Mouse (Mus musculus): Measurements from ENCODE around the gene D5Ertd579e. TPM values are rescaled to one million over a fixed set of nuclear protein-coding genes. Genes with fewer than 3 reads are reported as not detected.
A peak's percentile ranks its signal among the peaks of the same experiment; 100 is the strongest.

D5Ertd579e gene
- polyA plus RNA-seq, 1 experiment from 2014 or later = 27.4 TPM

GRCm38 (mm10) chr5:36719135-36719534 lies 23.3 kb upstream of the D5Ertd579e start:
- no peak for ATAC-seq
- Histone ChIP-seq H3K4me1 (no peaks in the 10 kb centered on the region), H3K27me3 (no peaks in the 10 kb centered on the region), H3K27ac (no peak overlapping the region), H3K36me3 (ENCODE audit: poor library complexity, severe bottlenecking) (no peaks in the 10 kb centered on the region), H3K9ac (no peak overlapping the region), H3K9me3 (replicated peaks) (no peaks in the 10 kb centered on the region), H3K4me2 (no peak overlapping the region), H3K4me3 (no peak overlapping the region)
- WGBS = 83% methylated on average over 5 of the region's 5 CpGs

DNA sequence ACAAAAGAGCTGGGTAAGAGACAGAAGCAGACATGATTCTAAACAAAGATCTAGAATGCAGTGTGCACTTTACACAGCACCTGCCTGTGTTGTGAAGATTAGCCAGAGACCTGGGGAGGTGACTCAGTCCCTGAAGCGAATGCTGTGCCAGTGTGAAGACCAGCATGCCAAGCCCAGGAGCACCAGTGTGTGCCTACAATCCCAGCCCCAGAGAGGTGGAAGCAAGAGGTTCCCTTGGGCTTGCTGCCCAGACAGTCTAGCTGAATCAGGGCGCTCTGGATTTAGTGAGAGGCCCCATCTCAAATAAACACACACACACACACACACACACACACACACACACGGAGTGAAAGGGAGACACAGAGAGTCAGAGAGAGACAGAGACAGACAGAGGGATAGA lies 22.1 kb upstream of the D5Ertd579e start:
- no peak for ATAC-seq
- no peaks in the 10 kb centered on the region for H3K36me3 ChIP-seq (ENCODE audit: poor library complexity, severe bottlenecking)
- H3K9ac ChIP-seq = no peak overlapping the region
- no peak overlapping the region for H3K4me3 ChIP-seq
- no peaks in the 10 kb centered on the region for H3K27me3 ChIP-seq
- no peak overlapping the region for H3K27ac ChIP-seq
- H3K4me1 ChIP-seq = peaks cover 6% of the 10 kb centered on the region
- 87% methylated on average over 3 of the region's 3 CpGs for WGBS
- H3K4me2 ChIP-seq = no peak overlapping the region
- H3K9me3 ChIP-seq (replicated peaks) = no peaks in the 10 kb centered on the region

GRCm38 (mm10) chr5:36716816-36717215 lies 21.0 kb upstream of the D5Ertd579e start:
- Histone ChIP-seq H3K27me3 (no peaks in the 10 kb centered on the region), H3K36me3 (ENCODE audit: poor library complexity, severe bottlenecking) (no peaks in the 10 kb centered on the region), H3K4me2 (no peak overlapping the region), H3K27ac (no peak overlapping the region), H3K4me3 (no peak overlapping the region), H3K9me3 (replicated peaks) (no peaks in the 10 kb centered on the region), H3K4me1 (peaks cover 16% of the 10 kb centered on the region), H3K9ac (no peak overlapping the region)
- ATAC-seq = no peak
- 68% methylated on average over 2 of the region's 2 CpGs for WGBS

DNA sequence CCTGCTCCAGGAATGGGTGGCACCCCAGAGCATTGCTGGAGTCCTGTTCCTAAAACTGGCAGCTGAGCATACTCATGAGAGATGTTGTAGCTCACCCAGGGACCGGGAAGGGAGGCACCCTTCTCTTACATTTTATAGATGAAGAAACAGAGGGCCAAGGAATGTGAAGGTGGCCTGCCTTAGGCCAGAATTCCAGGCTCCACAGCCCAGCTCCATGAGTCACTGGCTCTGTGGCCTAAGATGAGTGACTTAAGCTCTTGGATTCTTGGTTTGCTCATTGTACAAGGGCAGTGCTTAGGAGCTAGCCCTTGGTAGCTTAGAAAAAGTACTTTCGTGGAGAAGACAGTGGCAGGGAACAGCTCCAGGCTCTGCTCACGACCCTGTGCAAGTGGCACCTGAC lies 19.0 kb upstream of the D5Ertd579e start:
- Histone ChIP-seq H3K4me3 (no peak overlapping the region), H3K27me3 (no peaks in the 10 kb centered on the region), H3K4me1 (peaks cover 17% of the 10 kb centered on the region), H3K4me2 (no peak overlapping the region), H3K27ac (no peak overlapping the region), H3K36me3 (ENCODE audit: poor library complexity, severe bottlenecking) (no peaks in the 10 kb centered on the region), H3K9ac (no peak overlapping the region), H3K9me3 (replicated peaks) (no peaks in the 10 kb centered on the region)
- 79% methylated on average over 3 of the region's 3 CpGs for WGBS
- ATAC-seq = no peak

- no peak overlapping the region for H3K4me2 ChIP-seq
- WGBS = 88% methylated on average over 6 of the region's 6 CpGs
- ATAC-seq = no peak
- no peak overlapping the region for H3K9ac ChIP-seq
- H3K4me1 ChIP-seq = peaks cover 17% of the 10 kb centered on the region
- H3K27me3 ChIP-seq = no peaks in the 10 kb centered on the region
- no peaks in the 10 kb centered on the region for H3K9me3 ChIP-seq (replicated peaks)
- no peak overlapping the region for H3K4me3 ChIP-seq
- no peak overlapping the region for H3K27ac ChIP-seq
- no peaks in the 10 kb centered on the region for H3K36me3 ChIP-seq (ENCODE audit: poor library complexity, severe bottlenecking)
Measured at GRCm38 (mm10) chr5:36713693-36714092, 17.9 kb upstream of the D5Ertd579e start.

DNA sequence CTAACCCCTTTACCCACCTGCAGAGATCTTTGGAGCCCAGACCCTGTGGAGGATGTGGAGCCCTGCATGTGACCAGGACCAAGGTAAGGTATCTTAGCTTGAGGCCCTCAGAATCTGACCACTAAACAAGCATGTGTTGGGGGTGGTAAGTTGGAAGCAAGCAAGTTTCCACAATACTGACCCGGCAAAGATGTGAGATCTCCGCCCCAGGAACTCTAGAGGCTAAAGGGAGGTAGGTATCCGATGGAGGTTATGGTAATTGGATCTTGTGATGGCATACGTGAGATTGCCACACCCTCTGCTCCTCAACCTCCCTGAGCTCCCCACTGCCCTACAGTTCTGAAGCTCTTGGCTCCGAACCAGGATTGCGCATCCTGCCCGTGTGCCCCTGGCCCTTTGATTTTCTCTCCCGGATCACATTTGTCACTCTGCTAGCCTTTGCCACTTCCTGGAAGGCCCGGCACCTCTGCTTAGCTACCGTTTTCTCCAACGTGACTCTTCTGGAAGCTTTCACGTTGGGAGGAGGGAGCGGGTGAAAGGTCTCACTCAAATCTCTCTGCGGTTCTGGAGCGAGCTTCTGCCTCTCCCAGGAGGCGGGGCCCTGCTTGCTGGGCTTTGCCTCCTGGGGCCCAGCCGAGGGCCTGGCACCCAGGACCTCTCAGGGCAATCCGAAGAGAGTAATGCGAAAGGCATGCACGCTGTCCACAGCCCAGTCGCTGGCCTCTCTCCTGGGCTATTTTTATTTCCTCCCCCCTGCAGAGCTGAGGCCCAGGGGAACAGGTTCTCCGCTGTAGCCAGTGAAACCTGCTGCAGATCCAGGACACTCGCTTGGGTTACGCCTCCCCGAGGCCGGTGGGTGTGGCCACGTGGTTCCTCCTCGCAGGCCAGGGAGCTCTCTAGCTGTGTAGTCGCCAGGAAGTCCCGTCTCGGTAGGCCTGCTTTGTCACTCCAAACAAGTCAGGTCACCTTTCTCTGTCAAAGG lies 17.0 kb upstream of the D5Ertd579e start:
- Histone ChIP-seq H3K4me3 (peak overlapping the region; percentile 31), H3K27ac (no peak overlapping the region), H3K4me1 (peaks cover 17% of the 10 kb centered on the region), H3K36me3 (ENCODE audit: poor library complexity, severe bottlenecking) (no peaks in the 10 kb centered on the region), H3K9me3 (replicated peaks) (no peaks in the 10 kb centered on the region), H3K27me3 (no peaks in the 10 kb centered on the region), H3K4me2 (peak overlapping the region; percentile 61), H3K9ac (peak overlapping the region; percentile 45)
- peak; percentile 51; the same call in 1 of the 2 replicates for ATAC-seq
- 8% methylated on average over 31 of the region's 31 CpGs for WGBS

- no peaks in the 10 kb centered on the region for H3K27me3 ChIP-seq
- peaks cover 17% of the 10 kb centered on the region for H3K4me1 ChIP-seq
- 0 out of 2 replicates have a peak overlapping the region, but pooled peaks have one; percentile 10 for H3K4me2 ChIP-seq
- no peaks in the 10 kb centered on the region for H3K9me3 ChIP-seq (replicated peaks)
- 52% methylated on average over 5 of the region's 5 CpGs for WGBS
- no peak for ATAC-seq
- no peak overlapping the region for H3K27ac ChIP-seq
- no peak overlapping the region for H3K4me3 ChIP-seq
- no peaks in the 10 kb centered on the region for H3K36me3 ChIP-seq (ENCODE audit: poor library complexity, severe bottlenecking)
- peak overlapping the region; percentile 45; the same call in 1 of the 2 replicates for H3K9ac ChIP-seq
Measured at GRCm38 (mm10) chr5:36711863-36712262, 16.0 kb upstream of the D5Ertd579e start.

DNA sequence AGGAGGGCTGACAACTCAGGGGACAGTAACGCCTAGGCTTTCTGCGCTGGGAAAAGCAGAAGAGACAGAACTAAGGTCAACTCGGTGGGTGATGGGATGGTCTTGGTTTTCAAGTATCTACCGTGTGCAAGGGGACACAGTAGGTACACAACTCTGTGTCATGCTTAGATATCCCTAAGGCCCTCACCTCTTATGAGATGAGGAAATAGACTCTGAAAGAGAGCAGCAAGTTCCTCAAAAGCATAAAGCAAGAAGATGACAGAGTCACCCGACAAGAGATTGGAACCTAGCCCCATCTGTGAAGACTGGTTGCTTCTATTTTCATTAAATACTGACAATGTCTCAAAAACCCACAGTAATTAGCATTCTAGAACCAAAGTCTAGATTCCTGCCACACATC lies 10.0 kb upstream of the D5Ertd579e start:
- H3K4me3 ChIP-seq = no peak overlapping the region
- no peaks in the 10 kb centered on the region for H3K36me3 ChIP-seq (ENCODE audit: poor library complexity, severe bottlenecking)
- ATAC-seq = no peak
- H3K4me1 ChIP-seq = no peaks in the 10 kb centered on the region
- H3K4me2 ChIP-seq = no peak overlapping the region
- H3K27ac ChIP-seq = no peak overlapping the region
- H3K27me3 ChIP-seq = no peaks in the 10 kb centered on the region
- 80% methylated on average over 5 of the region's 5 CpGs for WGBS
- H3K9me3 ChIP-seq (replicated peaks) = no peaks in the 10 kb centered on the region
- no peak overlapping the region for H3K9ac ChIP-seq

- H3K4me2 ChIP-seq = no peak overlapping the region
- no peak overlapping the region for H3K4me3 ChIP-seq
- H3K9ac ChIP-seq = no peak overlapping the region
- no peaks in the 10 kb centered on the region for H3K4me1 ChIP-seq
- H3K36me3 ChIP-seq (ENCODE audit: poor library complexity, severe bottlenecking) = no peaks in the 10 kb centered on the region
- no peaks in the 10 kb centered on the region for H3K9me3 ChIP-seq (replicated peaks)
- WGBS = 82% methylated on average over 5 of the region's 5 CpGs
- H3K27me3 ChIP-seq = no peaks in the 10 kb centered on the region
- H3K27ac ChIP-seq = no peak overlapping the region
- no peak for ATAC-seq
Measured at GRCm38 (mm10) chr5:36705390-36705789, 9.6 kb upstream of the D5Ertd579e start.

GRCm38 (mm10) chr5:36704684-36705083 lies 8.9 kb upstream of the D5Ertd579e start:
- Histone ChIP-seq H3K4me2 (no peak overlapping the region), H3K4me3 (no peak overlapping the region), H3K4me1 (no peaks in the 10 kb centered on the region), H3K36me3 (ENCODE audit: poor library complexity, severe bottlenecking) (no peaks in the 10 kb centered on the region), H3K27me3 (no peaks in the 10 kb centered on the region), H3K9me3 (replicated peaks) (no peaks in the 10 kb centered on the region), H3K27ac (no peak overlapping the region), H3K9ac (no peak overlapping the region)
- no peak for ATAC-seq
- 82% methylated on average over 6 of the region's 6 CpGs for WGBS

DNA sequence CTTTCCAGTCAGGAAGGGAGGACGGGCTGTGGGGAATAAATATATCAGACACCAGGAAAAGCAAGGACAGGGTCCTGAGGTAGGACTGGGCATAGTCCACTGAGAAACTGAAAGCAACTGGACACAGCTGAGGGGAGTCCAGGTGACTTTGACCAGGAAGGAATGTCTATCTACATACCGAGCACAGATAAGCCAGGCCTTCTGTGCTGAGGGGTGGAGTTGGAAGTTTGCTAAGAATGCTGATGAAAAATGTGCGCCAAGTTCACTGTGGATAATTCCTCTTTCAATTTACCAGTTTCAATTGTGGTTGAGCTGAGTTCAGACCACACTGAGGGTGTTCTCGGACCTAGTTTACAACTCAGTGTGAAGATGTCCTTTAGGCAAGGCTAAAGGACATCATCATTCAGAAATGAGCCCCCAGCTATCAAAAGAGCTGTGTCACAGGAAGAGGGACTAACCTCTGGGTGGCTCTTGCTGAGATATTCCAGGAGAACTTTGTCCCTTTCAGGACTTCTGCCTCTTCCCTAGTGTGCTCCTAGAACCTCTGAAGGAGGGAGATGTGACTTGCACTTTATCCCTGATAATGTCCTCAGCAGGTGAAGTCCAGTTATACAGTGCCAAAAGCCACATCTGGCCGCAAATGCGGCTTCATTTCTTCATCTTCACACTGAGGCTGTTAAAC lies 5.3 kb upstream of the D5Ertd579e start:
- Histone ChIP-seq H3K36me3 (ENCODE audit: poor library complexity, severe bottlenecking) (no peaks in the 10 kb centered on the region), H3K9me3 (replicated peaks) (no peaks in the 10 kb centered on the region), H3K4me2 (no peak overlapping the region), H3K4me1 (peaks cover 5% of the 10 kb centered on the region; the same call in 1 of the 2 replicates), H3K27ac (no peak overlapping the region), H3K4me3 (no peak overlapping the region), H3K27me3 (no peaks in the 10 kb centered on the region), H3K9ac (no peak overlapping the region)
- WGBS = 82% methylated on average over 6 of the region's 6 CpGs
- no peak for ATAC-seq

- no peaks in the 10 kb centered on the region for H3K27me3 ChIP-seq
- no peak overlapping the region for H3K4me3 ChIP-seq
- no peak overlapping the region for H3K27ac ChIP-seq
- no peak for ATAC-seq
- no peaks in the 10 kb centered on the region for H3K36me3 ChIP-seq (ENCODE audit: poor library complexity, severe bottlenecking)
- no peaks in the 10 kb centered on the region for H3K9me3 ChIP-seq (replicated peaks)
- WGBS = 71% methylated on average over 5 of the region's 5 CpGs
- H3K4me1 ChIP-seq = peaks cover 16% of the 10 kb centered on the region
- H3K4me2 ChIP-seq = no peak overlapping the region
- no peak overlapping the region for H3K9ac ChIP-seq
Measured at GRCm38 (mm10) chr5:36698689-36699088, 2.9 kb upstream of the D5Ertd579e start.

All from forebrain, embryonic 13.5 days (tissue).